Mouse (Mus musculus): ENCODE data around the gene Chn2. TPM values are rescaled to one million over a fixed set of nuclear protein-coding genes. Genes with fewer than 3 reads are reported as not detected.
A peak's percentile ranks its signal among the peaks of the same experiment; 100 is the strongest.

Chn2 gene
- total and polyA plus RNA-seq, 2 experiments from 2014 or later: 33.3 to 49.4 TPM

- Histone ChIP-seq H3K27me3 (ENCODE audit: insufficient read depth, low read length) (no peaks in the 10 kb centered on the region), H3K27ac (ENCODE audit: low read depth, low read length) (no peak overlapping the region), H3K4me1 (ENCODE audit: insufficient read depth) (no peaks in the 10 kb centered on the region), H3K4me3 (ENCODE audit: low read depth, low read length) (no peak overlapping the region), H3K36me3 (ENCODE audit: insufficient read depth) (no peaks in the 10 kb centered on the region), H3K9me3 (ENCODE audit: low read length) (no peaks in the 10 kb centered on the region), H3K4me2 (ENCODE audit: low read depth) (no peak overlapping the region), H3K9ac (no peak overlapping the region)
- DNase-seq (peak; percentile 76), ATAC-seq (peak; percentile 86)
- 66% methylated on average over 2 of the region's 2 CpGs for WGBS
- TF ChIP-seq CTCF (IDR thresholded peaks at IDR 0.05; ENCODE audit: low read depth): no peak
These were observed 273.7 kb downstream of the Chn2 start for GRCm38 (mm10) chr6:54313071-54313470.

- Histone ChIP-seq H3K9me3 (ENCODE audit: low read length) (no peaks in the 10 kb centered on the region), H3K27me3 (ENCODE audit: insufficient read depth, low read length) (no peaks in the 10 kb centered on the region), H3K4me2 (ENCODE audit: low read depth) (no peak overlapping the region), H3K36me3 (ENCODE audit: insufficient read depth) (no peaks in the 10 kb centered on the region), H3K4me1 (ENCODE audit: insufficient read depth) (no peaks in the 10 kb centered on the region), H3K4me3 (ENCODE audit: low read depth, low read length) (no peak overlapping the region), H3K27ac (ENCODE audit: low read depth, low read length) (no peak overlapping the region), H3K9ac (no peak overlapping the region)
- WGBS: 87% methylated on average over 9 of the region's 9 CpGs
- ATAC-seq: no peak
- TF ChIP-seq CTCF (IDR thresholded peaks at IDR 0.05; ENCODE audit: low read depth): no peak
- DNase-seq: no peak
These were observed 279.3 kb downstream of the Chn2 start for GRCm38 (mm10) chr6:54318618-54319017.

DNA sequence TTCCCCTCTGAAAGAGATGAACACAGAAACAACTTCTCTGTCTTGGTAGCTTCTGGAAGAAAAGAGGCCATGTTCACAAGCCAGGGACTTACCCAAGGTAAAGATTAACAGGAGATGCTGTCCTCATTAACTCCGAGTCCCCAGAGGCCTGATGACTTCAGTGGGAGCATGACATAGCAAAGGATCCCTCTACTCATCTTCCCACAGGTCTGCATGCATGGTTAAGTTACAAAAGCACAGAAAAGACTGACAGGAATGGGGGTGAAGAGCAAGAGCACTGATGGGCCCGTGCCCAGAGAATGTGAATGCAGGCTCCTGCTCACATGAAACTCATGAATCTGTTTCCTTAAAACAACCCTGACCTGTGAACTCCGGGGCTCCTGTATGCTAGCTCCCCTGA, 279.8 kb downstream of the Chn2 start:
- H3K9ac ChIP-seq: no peak overlapping the region
- H3K27ac ChIP-seq (ENCODE audit: low read depth, low read length): no peak overlapping the region
- H3K4me2 ChIP-seq (ENCODE audit: low read depth): no peak overlapping the region
- no peak for ATAC-seq
- TF ChIP-seq CTCF (IDR thresholded peaks at IDR 0.05; ENCODE audit: low read depth): no peak
- no peak for DNase-seq
- WGBS: 85% methylated on average over 3 of the region's 3 CpGs
- H3K4me3 ChIP-seq (ENCODE audit: low read depth, low read length): no peak overlapping the region
- no peaks in the 10 kb centered on the region for H3K4me1 ChIP-seq (ENCODE audit: insufficient read depth)
- H3K9me3 ChIP-seq (ENCODE audit: low read length): no peaks in the 10 kb centered on the region
- H3K27me3 ChIP-seq (ENCODE audit: insufficient read depth, low read length): no peaks in the 10 kb centered on the region
- H3K36me3 ChIP-seq (ENCODE audit: insufficient read depth): no peaks in the 10 kb centered on the region

- H3K27me3 ChIP-seq (ENCODE audit: insufficient read depth, low read length): peaks cover under 1% of the 10 kb centered on the region; the same call in 1 of the 2 replicates
- no peak overlapping the region for H3K27ac ChIP-seq (ENCODE audit: low read depth, low read length)
- DNase-seq: no peak
- no peak for TF ChIP-seq CTCF (IDR thresholded peaks at IDR 0.05; ENCODE audit: low read depth)
- H3K4me3 ChIP-seq (ENCODE audit: low read depth, low read length): no peak overlapping the region
- H3K9ac ChIP-seq: no peak overlapping the region
- no peak for ATAC-seq
- H3K4me1 ChIP-seq (ENCODE audit: insufficient read depth): no peaks in the 10 kb centered on the region
- H3K4me2 ChIP-seq (ENCODE audit: low read depth): no peak overlapping the region
- 87% methylated on average over 1 of the region's 1 CpGs for WGBS
- H3K36me3 ChIP-seq (ENCODE audit: insufficient read depth): no peaks in the 10 kb centered on the region
- H3K9me3 ChIP-seq (ENCODE audit: low read length): no peaks in the 10 kb centered on the region
These were observed 280.9 kb downstream of the Chn2 start for GRCm38 (mm10) chr6:54320236-54320635.

GRCm38 (mm10) chr6:54325246-54325885, 286.0 kb downstream of the Chn2 start, which contains the start of gene Prr15:
TSS of gene Prr15 (plus strand) at chr6:54325835.
- ATAC-seq: no peak
- H3K4me2 ChIP-seq (ENCODE audit: low read depth): peak within 1 kb of the TSS; percentile 93
- no peak for TF ChIP-seq CTCF (IDR thresholded peaks at IDR 0.05; ENCODE audit: low read depth)
- H3K27me3 ChIP-seq (ENCODE audit: insufficient read depth, low read length): peaks cover 15% of the 10 kb centered on the region; the same call in 1 of the 2 replicates
- DNase-seq: no peak
- H3K4me3 ChIP-seq (ENCODE audit: low read depth, low read length): peak within 1 kb of the TSS; percentile 47
- H3K27ac ChIP-seq (ENCODE audit: low read depth, low read length): no peak within 1 kb of the TSS
- no peaks in the 10 kb centered on the region for H3K9me3 ChIP-seq (ENCODE audit: low read length)
- WGBS: 72% methylated on average over 3 of the region's 3 CpGs
- H3K4me1 ChIP-seq (ENCODE audit: insufficient read depth): peaks cover 4% of the 10 kb centered on the region; the same call in 1 of the 2 replicates
- H3K9ac ChIP-seq: peak within 1 kb of the TSS; percentile 49
- no peaks in the 10 kb centered on the region for H3K36me3 ChIP-seq (ENCODE audit: insufficient read depth)

DNA sequence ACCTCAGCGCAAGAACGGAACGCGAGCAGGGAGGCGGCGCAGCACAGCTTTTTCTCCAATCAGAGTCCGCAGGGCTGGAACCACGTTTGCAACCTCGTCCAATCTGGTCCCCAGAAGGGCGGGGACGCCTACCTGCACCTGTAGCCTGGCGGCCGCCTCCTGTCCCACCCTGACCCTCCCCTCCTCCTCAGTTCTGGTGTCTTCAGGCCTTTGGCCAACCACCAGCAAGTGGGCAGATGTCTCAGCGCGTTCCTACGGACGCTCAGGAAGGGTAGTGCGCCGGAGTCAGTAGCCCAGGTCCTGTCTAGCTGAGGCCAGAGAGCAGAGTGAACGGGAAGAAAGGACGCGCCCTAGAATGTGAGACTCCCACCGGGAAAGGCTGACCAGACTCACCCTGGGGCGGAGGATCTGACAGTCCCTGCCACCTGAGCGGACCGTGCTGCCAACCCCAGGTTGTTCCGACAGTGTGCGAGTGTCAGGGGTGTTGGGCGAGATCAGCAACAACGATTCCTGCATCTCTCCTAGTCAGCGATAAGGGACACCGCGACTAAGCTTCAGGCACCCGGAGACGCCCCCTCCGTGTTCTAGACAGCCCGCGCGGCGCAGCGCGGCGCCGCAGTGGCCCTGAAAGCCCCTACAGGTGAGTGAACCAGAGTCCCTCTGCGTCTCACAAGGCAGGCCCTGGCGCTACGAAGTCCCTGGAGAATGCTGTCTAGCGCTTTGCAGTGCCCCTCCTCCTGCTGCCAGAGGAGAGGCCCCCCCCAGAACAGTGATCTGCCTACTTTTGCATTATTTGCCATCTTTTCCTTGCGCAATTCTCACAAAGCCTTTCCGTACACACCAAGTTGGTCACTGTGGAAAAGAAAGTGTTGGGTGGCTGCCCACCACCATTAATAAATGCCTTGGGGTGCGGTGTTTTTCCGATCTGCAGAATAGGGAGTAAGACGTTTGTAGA, 287.6 kb downstream of the Chn2 start:
- no peak for TF ChIP-seq CTCF (IDR thresholded peaks at IDR 0.05; ENCODE audit: low read depth)
- Histone ChIP-seq H3K9me3 (ENCODE audit: low read length) (no peaks in the 10 kb centered on the region), H3K4me3 (ENCODE audit: low read depth, low read length) (peak overlapping the region; percentile 47), H3K27me3 (ENCODE audit: insufficient read depth, low read length) (peaks cover 15% of the 10 kb centered on the region; the same call in 1 of the 2 replicates), H3K27ac (ENCODE audit: low read depth, low read length) (no peak overlapping the region), H3K36me3 (ENCODE audit: insufficient read depth) (no peaks in the 10 kb centered on the region), H3K4me2 (ENCODE audit: low read depth) (peak overlapping the region; percentile 93), H3K4me1 (ENCODE audit: insufficient read depth) (peaks cover 4% of the 10 kb centered on the region; the same call in 1 of the 2 replicates), H3K9ac (peak overlapping the region; percentile 49)
- under 1% methylated on average over 53 of the region's 53 CpGs for WGBS
- peak; percentile 95 for ATAC-seq
- DNase-seq: peak; percentile 78

DNA sequence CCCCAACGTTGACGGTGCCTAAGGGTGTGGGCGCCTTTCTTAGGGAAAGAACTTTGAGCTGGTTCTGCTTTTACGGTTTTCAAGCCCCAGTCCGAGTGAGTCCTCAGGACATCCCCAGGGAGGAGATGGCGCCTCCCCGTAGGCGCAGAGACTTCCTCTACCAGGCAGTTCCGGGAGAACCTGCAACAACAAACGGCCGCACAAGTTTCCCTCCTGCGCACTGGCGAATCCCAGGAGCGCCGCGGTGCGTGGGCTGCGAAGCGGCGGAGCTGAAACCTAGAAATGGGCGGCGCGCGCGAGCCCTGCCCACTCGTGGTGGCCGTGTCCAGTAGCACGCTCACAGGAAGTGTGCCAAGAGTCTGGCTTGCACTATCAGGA, 288.3 kb downstream of the Chn2 start:
- DNase-seq: peak; percentile 33
- 2% methylated on average over 28 of the region's 28 CpGs for WGBS
- ATAC-seq: no peak
- no peak; the same call in 1 of the 2 replicates for TF ChIP-seq CTCF (IDR thresholded peaks at IDR 0.05; ENCODE audit: low read depth)
- Histone ChIP-seq H3K9me3 (ENCODE audit: low read length) (no peaks in the 10 kb centered on the region), H3K36me3 (ENCODE audit: insufficient read depth) (no peaks in the 10 kb centered on the region), H3K27me3 (ENCODE audit: insufficient read depth, low read length) (peaks cover 15% of the 10 kb centered on the region; the same call in 1 of the 2 replicates), H3K4me2 (ENCODE audit: low read depth) (peak overlapping the region; percentile 93), H3K9ac (peak overlapping the region; percentile 49), H3K27ac (ENCODE audit: low read depth, low read length) (no peak overlapping the region), H3K4me3 (ENCODE audit: low read depth, low read length) (peak overlapping the region; percentile 47), H3K4me1 (ENCODE audit: insufficient read depth) (peaks cover 9% of the 10 kb centered on the region)

Data from forebrain, postnatal 0 days (tissue).